Mouse (Mus musculus): Measurements from ENCODE around the gene 1810046K07Rik. TPM values are rescaled to one million over a fixed set of nuclear protein-coding genes. Genes with fewer than 3 reads are reported as not detected.

1810046K07Rik gene
- polyA plus RNA-seq, 1 experiment from 2014 or later, result not detected

Other genes with a start within 250 kb of the 1810046K07Rik start
- 0.20 TPM in 1 of 2 replicates, not detected in the other for gene 4833427G06Rik, start 226.8 kb downstream of the 1810046K07Rik start, polyA plus RNA-seq (2016; fragmentation: Nextera tagmentation; extraction: Ambion mirVana)
- gene Gm32742, start 163.4 kb downstream of the 1810046K07Rik start, polyA plus RNA-seq (2016; fragmentation: Nextera tagmentation; extraction: Ambion mirVana), result 0.03 TPM in 1 of 2 replicates, not detected in the other
- gene Pou2af1, start 115.2 kb downstream of the 1810046K07Rik start, polyA plus RNA-seq (2016; fragmentation: Nextera tagmentation; extraction: Ambion mirVana), result 0.34 TPM in 1 of 2 replicates, not detected in the other
- 0.75 and 0.79 TPM in 2 replicates for gene Colca2, start 50.3 kb downstream of the 1810046K07Rik start, polyA plus RNA-seq (2016; fragmentation: Nextera tagmentation; extraction: Ambion mirVana)